Mouse (Mus musculus) intestine, embryonic 14.5 days (tissue): ENCODE data around the gene Clec14a. TPM values are rescaled to one million over a fixed set of nuclear protein-coding genes. Genes with fewer than 3 reads are reported as not detected.

Source experiments
- ATAC-seq: fragments of 200-750 bp; cut with Nextera tagmentation; replicated peaks from 2 replicates; pipeline ENCODE4 v1.8.0; 2017; ENCODE audit warnings: low read depth, moderate number of reproducible peaks, moderate TSS enrichment, moderate library complexity; ENCODE audit not compliant: low FRiP score, low TSS enrichment
- DNase-seq: peaks from one replicate; pipeline ENCODE4 v3.0.0-alpha.2; 2018; ENCODE audit warnings: low spot score
- H3K27ac ChIP-seq: fragments of 300-500 bp; sonication (generic); 2 replicates; pipeline ENCODE4 v1.5.1; 2014; ENCODE audit warnings: low read depth, mild to moderate bottlenecking, control low read depth
- H3K27me3 ChIP-seq: fragments of 300-500 bp; sonication (generic); replicated peaks from 2 replicates; pipeline ENCODE4 v1.6.1; 2014; ENCODE audit warnings: low read length, control low read depth; ENCODE audit not compliant: control insufficient read depth, insufficient read depth
- H3K36me3 ChIP-seq: fragments of 300-500 bp; sonication (generic); 2 replicates; pipeline ENCODE4 v1.6.1; 2014; ENCODE audit warnings: low read length, control low read depth; ENCODE audit not compliant: control insufficient read depth, insufficient read depth
- H3K4me1 ChIP-seq: fragments of 300-500 bp; sonication (generic); replicated peaks from 2 replicates; pipeline ENCODE4 v1.6.1; 2014; ENCODE audit warnings: low read length, control low read depth, mixed read lengths; ENCODE audit not compliant: control insufficient read depth, insufficient read depth
- H3K4me2 ChIP-seq: fragments of 300-500 bp; sonication (generic); 2 replicates; pipeline ENCODE4 v1.6.1; 2014; ENCODE audit warnings: low read length
- H3K4me3 ChIP-seq: fragments of 300-500 bp; sonication (generic); 2 replicates; pipeline ENCODE4 v1.5.1; 2014; ENCODE audit warnings: low read depth, low read length, control low read depth, mixed read lengths
- H3K9ac ChIP-seq: fragments of 300-500 bp; sonication (generic); 2 replicates; pipeline ENCODE4 v1.6.1; 2014; ENCODE audit warnings: mild to moderate bottlenecking, low read length
- H3K9me3 ChIP-seq: fragments of 300-500 bp; sonication (generic); 2 replicates; pipeline ENCODE4 v1.6.1; 2016; ENCODE audit warnings: low read length, control low read depth; ENCODE audit not compliant: control insufficient read depth
- WGBS: fragments of 180-500 bp; shearing (Covaris S2); extraction: QIAGEN DNeasy Blood & Tissue Kit; methylation state at CpG from one replicate; pipeline ENCODE4 v1.1.7; 2014; 5-methylcytosine and 5-hydroxymethylcytosine counted together
- polyA plus RNA-seq: library from polyadenylated mRNA; unstranded; fragments of >200 nt; fragmentation: Nextera tagmentation; extraction: Ambion mirVana; gene quantifications from 2 replicates; pipeline ENCODE4 v1.2.1, GENCODE M21; 2014

Clec14a gene
- polyA plus RNA-seq, 1 experiment from 2014 or later = 8.6 TPM

DNA sequence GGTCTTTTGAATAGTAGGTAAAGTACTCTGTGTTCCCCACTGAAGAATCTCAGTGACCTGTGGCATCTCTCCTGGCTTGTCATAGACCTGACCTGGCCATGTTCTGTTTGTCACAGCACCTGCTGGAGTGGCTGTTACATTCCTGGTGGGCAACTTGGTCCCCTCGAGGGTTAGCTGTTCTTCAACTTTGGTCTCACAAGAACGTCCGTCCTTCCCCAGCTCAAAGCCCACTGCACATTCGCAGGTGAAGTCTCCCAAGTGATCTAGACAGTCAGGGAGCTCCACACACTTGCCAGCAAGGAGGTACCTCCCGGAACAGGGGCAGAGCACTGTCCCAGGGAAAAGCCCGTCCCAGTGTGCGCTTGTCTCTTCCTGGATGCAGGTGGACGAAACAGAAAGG, 1.3 kb downstream of the Clec14a start:
- ATAC-seq = no peak
- no peaks in the 10 kb centered on the region for H3K36me3 ChIP-seq
- peak overlapping the region; percentile 70 for H3K4me2 ChIP-seq
- H3K27me3 ChIP-seq = no peaks in the 10 kb centered on the region
- 38% methylated on average over 8 of the region's 8 CpGs for WGBS
- peak overlapping the region; percentile 40 for H3K4me3 ChIP-seq
- H3K4me1 ChIP-seq = peaks cover 2% of the 10 kb centered on the region; the same call in 1 of the 2 replicates
- H3K9ac ChIP-seq = peak overlapping the region; percentile 59
- DNase-seq = no peak
- peak overlapping the region; percentile 65 for H3K27ac ChIP-seq
- H3K9me3 ChIP-seq = no peaks in the 10 kb centered on the region

DNA sequence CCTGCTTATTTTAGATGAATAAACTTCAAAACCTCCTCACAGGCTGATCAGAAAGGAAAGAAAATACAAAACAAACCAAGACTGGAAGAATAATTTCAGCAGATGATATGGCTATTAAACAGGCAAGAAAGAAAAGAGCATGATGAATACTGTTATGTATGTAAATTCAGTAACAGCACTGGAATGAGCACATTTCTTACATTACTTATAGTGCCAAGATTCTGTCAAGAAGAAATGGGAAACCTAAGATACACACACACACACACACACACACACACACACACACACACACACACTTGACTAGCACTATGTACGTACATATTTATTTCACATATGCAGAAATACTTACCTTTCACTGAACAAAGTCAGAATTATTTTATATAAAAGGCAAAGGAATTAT, 17.2 kb downstream of the Clec14a start:
- no peaks in the 10 kb centered on the region for H3K4me1 ChIP-seq
- no peak overlapping the region for H3K9ac ChIP-seq
- H3K4me3 ChIP-seq = no peak overlapping the region
- 83% methylated on average over 1 of the region's 1 CpGs for WGBS
- H3K9me3 ChIP-seq = no peaks in the 10 kb centered on the region
- ATAC-seq = no peak
- no peak for DNase-seq
- no peak overlapping the region for H3K27ac ChIP-seq
- H3K36me3 ChIP-seq = no peaks in the 10 kb centered on the region
- no peak overlapping the region for H3K4me2 ChIP-seq
- H3K27me3 ChIP-seq = no peaks in the 10 kb centered on the region

DNA sequence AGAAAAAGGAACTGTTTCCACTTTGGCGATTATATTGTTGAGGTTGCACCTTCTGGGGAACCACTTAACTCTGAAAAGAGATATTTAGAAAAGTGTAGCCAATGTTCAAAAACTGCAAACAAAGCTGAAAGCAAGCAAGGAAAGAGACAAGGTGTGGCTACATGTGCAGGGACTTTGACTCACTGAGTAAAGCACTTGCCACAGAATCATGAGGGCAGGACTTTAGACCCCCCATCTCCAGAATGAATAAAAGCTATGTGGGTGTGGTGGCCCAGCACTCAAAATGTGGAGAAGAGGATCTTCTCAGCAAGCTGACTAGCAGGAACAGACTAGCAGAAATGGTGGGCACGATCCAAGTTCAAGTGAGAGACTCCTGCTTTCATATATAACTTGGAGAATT, 36.6 kb downstream of the Clec14a start:
- H3K9me3 ChIP-seq = no peaks in the 10 kb centered on the region
- no peak overlapping the region for H3K4me3 ChIP-seq
- no peak overlapping the region for H3K9ac ChIP-seq
- no peak for DNase-seq
- no peak overlapping the region for H3K27ac ChIP-seq
- 78% methylated on average over 2 of the region's 2 CpGs for WGBS
- H3K4me2 ChIP-seq = no peak overlapping the region
- no peak for ATAC-seq
- H3K4me1 ChIP-seq = no peaks in the 10 kb centered on the region
- H3K36me3 ChIP-seq = no peaks in the 10 kb centered on the region
- H3K27me3 ChIP-seq = no peaks in the 10 kb centered on the region

DNA sequence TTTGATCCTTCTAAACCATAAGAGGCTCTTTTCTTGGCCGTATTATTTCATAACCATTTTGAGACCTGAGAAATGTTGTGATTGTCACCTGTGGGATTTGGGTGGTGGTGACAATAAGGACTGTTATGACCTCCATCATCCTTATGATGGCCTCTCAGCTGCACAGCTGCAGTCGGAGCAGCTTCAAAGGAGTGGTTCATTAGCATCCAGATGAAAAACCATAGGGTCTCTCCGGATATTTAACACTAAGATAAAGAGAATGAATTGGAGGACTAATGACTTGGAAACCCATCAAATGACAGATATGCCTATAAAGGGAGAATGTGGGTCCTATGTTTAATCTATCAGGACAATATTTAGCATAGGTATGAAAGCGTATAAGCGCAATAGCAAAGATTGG, 43.4 kb downstream of the Clec14a start:
- H3K4me2 ChIP-seq = no peak overlapping the region
- WGBS = 77% methylated on average over 5 of the region's 5 CpGs

DNA sequence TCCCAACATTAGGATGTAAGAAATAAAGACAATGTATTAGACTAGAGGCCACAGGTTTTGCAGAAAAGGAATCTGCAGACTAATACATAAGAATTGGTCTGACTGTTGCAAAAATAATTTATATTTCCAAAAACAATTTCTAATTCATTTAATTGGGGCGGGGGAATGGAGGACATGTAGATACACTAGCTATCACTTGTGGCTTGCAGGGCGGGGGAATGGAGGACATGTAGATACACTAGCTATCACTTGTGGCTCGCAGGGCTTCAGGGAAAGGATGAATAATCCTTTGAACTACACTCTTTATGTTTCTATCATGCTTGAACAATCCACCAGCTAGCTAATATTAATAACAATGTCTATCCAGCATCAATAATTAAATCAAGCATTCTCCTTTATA, 50.0 kb downstream of the Clec14a start:
- H3K27me3 ChIP-seq = no peaks in the 10 kb centered on the region
- WGBS = 90% methylated on average over 3 of the region's 3 CpGs
- ATAC-seq = no peak
- no peak overlapping the region for H3K27ac ChIP-seq
- DNase-seq = no peak
- no peaks in the 10 kb centered on the region for H3K36me3 ChIP-seq
- H3K4me1 ChIP-seq = no peaks in the 10 kb centered on the region; the same call in 1 of the 2 replicates
- no peak overlapping the region for H3K9ac ChIP-seq
- no peak overlapping the region for H3K4me3 ChIP-seq
- no peak overlapping the region for H3K4me2 ChIP-seq
- no peaks in the 10 kb centered on the region for H3K9me3 ChIP-seq

More for the DNA sequence above, 43.4 kb downstream of the Clec14a start:
- H3K9me3 ChIP-seq = no peaks in the 10 kb centered on the region
- H3K9ac ChIP-seq = no peak overlapping the region
- H3K4me3 ChIP-seq = no peak overlapping the region
- H3K4me1 ChIP-seq = no peaks in the 10 kb centered on the region
- no peaks in the 10 kb centered on the region for H3K36me3 ChIP-seq
- ATAC-seq = no peak
- no peaks in the 10 kb centered on the region for H3K27me3 ChIP-seq
- no peak overlapping the region for H3K27ac ChIP-seq
- DNase-seq = no peak

DNA sequence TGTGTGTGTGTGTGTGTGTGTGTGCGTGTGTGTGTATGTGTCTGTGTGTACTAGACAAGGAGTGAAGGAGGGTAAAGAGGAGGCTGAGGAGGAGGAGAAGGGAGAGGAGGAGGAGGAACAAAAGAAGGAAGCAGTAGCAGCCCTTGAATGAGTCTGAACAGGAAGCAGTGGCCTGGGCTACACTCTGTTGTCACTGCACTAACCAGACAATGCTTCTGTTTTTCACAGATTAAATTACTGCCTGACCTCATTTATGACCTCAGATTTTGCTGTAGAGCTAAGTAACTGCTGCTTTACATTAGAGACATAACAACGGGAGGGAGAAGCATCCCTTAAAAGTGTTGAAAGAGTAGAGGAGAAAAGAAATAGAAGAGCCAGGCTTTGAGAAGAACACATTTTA, 52.9 kb downstream of the Clec14a start:
- 46% methylated on average over 2 of the region's 2 CpGs for WGBS
- no peak overlapping the region for H3K4me2 ChIP-seq
- no peak overlapping the region for H3K9ac ChIP-seq
- ATAC-seq (no peak), DNase-seq (no peak)
- no peak overlapping the region for H3K4me3 ChIP-seq
- H3K27me3 ChIP-seq = peaks cover 27% of the 10 kb centered on the region
- H3K4me1 ChIP-seq = peaks cover 10% of the 10 kb centered on the region; the same call in 1 of the 2 replicates
- no peaks in the 10 kb centered on the region for H3K9me3 ChIP-seq
- H3K36me3 ChIP-seq = no peaks in the 10 kb centered on the region
- H3K27ac ChIP-seq = no peak overlapping the region

Other genes with a start within 250 kb of the Clec14a start
- gene Sstr1, start 57.5 kb downstream of the Clec14a start, polyA plus RNA-seq = 0.69 and 0.83 TPM in 2 replicates